Comparison of ENCODE assay signal across 9 mouse cellular contexts in genomic region chr1:160399428-160399827, GRCm38 (mm10).
A peak's percentile ranks its signal among the peaks of the same experiment; 100 is the strongest.
DNase-seq lines count a peak whose midpoint lies in the region; TF ChIP-seq lines count a peak whose summit lies in the region.
"Had no signal": no experiment of that assay in that cellular context is flagged by ENCODE, and none has a peak within 500 bp of the region (broad histone marks: within the 10 kb centered on the region; RNA-seq: fewer than 3 reads in every experiment).

No protein-coding gene starts in this region.

- peak; percentile 46 for DNase-seq in heart, adult 8-10 months (ENCODE audit: low spot score)
- no peak for DNase-seq in heart, postnatal 25 days (ENCODE audit: low spot score)
- peak; percentile 39 to 60 for DNase-seq in right cerebral cortex, adult 2 months (ENCODE audit: low spot score in 2 of 2)
- no peak for DNase-seq in right cerebral cortex, postnatal 36 days (ENCODE audit: low spot score in 2 of 2)
- DNase-seq in brain, embryonic 18.5 days (ENCODE audit: low read depth, low spot score) = peak; percentile 40
- DNase-seq in layer of hippocampus, adult 2 months (ENCODE audit: low spot score in 2 of 2) = peak; percentile 55 to 67
- peak; percentile 23 for DNase-seq in right cerebral cortex, postnatal 14 days
- no peak for DNase-seq in gastrocnemius, postnatal 10 days

- intact Hi-C loops in heart, postnatal 25 days (cut with DNase I) = no loop called here

- peak; percentile 93 for TF ChIP-seq CTCF in layer of hippocampus, adult 2 months (conservative IDR thresholded peaks at IDR 0.05)

- H3K4me3 ChIP-seq in layer of hippocampus, adult 2 months = no peak overlapping the region
- H3K4me3 ChIP-seq: megakaryocyte, embryonic 14.5 days had no signal

- H3K27ac ChIP-seq in layer of hippocampus, adult 2 months = no peak overlapping the region

Comparison
In these comparisons a context has a peak if more than half of its experiments do, and no peak if none do; other contexts are left out.
1. DNase-seq: peak in heart, adult 8-10 months (single experiment), right cerebral cortex, adult 2 months (2 of 2), brain, embryonic 18.5 days (single experiment), layer of hippocampus, adult 2 months (2 of 2) and right cerebral cortex, postnatal 14 days (single experiment); none in heart, postnatal 25 days (single experiment), right cerebral cortex, postnatal 36 days (0 of 2) and gastrocnemius, postnatal 10 days (single experiment).